Mouse (Mus musculus): ENCODE measurements at regions not wholly inside any gene's neighbourhood (a gene's known extent, or its start where the extent isn't known, plus 50 kb on each side); places are given as distances from the start of the nearest gene placed in this dataset.
A peak's percentile ranks its signal among the peaks of the same experiment; 100 is the strongest.

DNA sequence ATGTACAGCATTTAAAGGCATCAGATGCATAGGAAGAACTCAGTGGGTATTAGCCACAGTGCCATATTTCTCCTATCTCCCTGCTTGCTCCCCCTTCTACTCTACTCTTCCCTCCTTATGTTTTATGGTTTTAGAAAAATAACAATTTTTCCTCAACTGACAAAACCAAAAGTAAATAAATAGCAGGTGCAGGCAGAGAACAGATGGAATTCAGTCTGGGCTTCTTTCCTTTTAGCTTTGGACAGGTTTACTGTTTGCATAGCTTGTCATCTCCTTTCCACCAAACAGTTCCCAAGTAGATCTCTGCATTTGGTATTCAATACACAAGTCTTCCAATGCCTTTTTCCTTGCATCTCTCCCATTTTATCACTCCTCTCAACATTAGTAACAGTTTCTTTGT, 152.5 kb upstream of the Astn2 start:
- H3K4me2 ChIP-seq (replicated peaks; ENCODE audit: low read depth, low read length), result no peak overlapping the region
- H3K9ac ChIP-seq (ENCODE audit: low read depth, low read length), result no peak overlapping the region
- H3K9me3 ChIP-seq (ENCODE audit: control insufficient read depth, low read length), result no peaks in the 10 kb centered on the region
- H3K36me3 ChIP-seq (ENCODE audit: control insufficient read depth, insufficient read depth, low read length), result no peaks in the 10 kb centered on the region
- no peak for ATAC-seq (ENCODE audit: low FRiP score)
- no peaks in the 10 kb centered on the region for H3K4me1 ChIP-seq (replicated peaks; ENCODE audit: control insufficient read depth, insufficient read depth, low read length)
- H3K27me3 ChIP-seq (ENCODE audit: control insufficient read depth, insufficient read depth, low read length), result no peaks in the 10 kb centered on the region
- no peak overlapping the region for H3K4me3 ChIP-seq (ENCODE audit: low read depth, low read length)
- no peak overlapping the region for H3K27ac ChIP-seq (ENCODE audit: low read depth, low read length)
- no peak for DNase-seq (ENCODE audit: low spot score)

DNA sequence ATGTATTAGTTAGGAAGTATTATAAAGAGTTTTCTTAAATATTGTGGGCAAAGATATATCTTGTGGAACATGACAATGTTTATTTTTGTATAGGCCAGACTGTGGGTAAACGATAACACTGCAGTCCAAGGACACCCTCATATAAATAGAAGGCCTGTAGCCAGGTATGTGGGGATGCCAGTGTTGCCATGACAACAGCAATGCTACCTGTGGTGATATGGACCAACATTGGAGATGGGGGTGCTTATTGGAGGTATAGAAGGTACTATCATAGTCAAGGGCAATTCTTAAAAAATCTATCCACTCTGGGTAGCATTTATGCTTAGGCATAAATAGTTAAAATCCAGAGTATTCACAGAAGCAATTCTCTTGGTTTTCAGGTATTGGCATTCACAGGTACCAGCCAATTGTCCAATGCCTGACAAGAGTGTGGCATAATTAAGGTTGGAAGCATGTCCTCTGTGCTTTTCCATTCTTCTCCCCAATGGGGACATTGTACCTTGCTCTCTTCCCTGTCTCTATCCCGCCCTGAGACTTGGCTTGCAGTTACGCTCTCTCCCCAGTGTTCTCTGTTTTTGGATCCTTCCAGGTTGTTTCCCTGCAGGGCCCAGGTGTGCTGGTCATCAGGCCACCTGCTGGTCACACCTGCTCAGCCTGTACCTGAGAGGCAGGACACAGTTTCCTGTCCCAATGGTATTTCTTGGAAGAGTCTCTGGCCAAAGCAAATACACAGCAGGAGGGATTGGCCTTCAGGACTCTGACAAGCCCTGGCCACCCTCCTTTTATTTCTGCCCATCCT, 146.1 kb upstream of the Astn2 start:
- WGBS, result 74% methylated on average over 3 of the region's 3 CpGs
- no peak for DNase-seq (ENCODE audit: low spot score)

DNA sequence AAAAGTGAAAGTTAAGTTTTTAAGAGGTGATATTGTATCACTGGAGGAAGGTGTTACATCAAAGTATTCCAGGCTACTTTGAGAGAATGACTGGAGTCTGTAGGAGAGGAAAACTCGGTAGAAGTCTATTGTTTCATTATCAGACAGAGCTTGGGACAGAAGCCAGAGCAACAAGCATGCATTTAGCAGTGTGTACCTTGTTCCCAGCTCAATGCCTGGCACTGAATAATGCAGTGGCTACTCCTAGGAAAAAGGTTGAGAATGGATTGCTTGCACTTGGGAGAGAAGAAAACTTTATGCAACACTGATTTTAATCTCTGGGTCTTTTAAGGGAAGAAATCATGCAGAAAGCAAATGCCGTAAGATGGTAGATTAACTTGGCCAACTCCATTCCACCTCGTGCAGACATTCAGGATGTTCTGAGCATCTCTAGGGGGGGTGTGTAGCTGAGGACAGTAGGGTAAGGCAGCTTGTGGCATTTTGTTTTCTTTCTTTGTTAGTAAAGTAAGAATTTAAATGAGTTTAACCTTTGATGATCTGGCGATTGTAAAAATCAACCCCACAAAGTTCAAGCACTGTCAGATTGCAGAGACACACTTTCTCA, 138.5 kb upstream of the Astn2 start:
- H3K4me3 ChIP-seq (ENCODE audit: low read depth, low read length), result no peak overlapping the region
- no peaks in the 10 kb centered on the region for H3K27me3 ChIP-seq (ENCODE audit: control insufficient read depth, insufficient read depth, low read length)
- no peaks in the 10 kb centered on the region for H3K36me3 ChIP-seq (ENCODE audit: control insufficient read depth, insufficient read depth, low read length)
- no peak overlapping the region for H3K9ac ChIP-seq (ENCODE audit: low read depth, low read length)
- no peak for ATAC-seq (ENCODE audit: low FRiP score)
- no peaks in the 10 kb centered on the region for H3K4me1 ChIP-seq (replicated peaks; ENCODE audit: control insufficient read depth, insufficient read depth, low read length)
- 64% methylated on average over 4 of the region's 4 CpGs for WGBS
- H3K27ac ChIP-seq (ENCODE audit: low read depth, low read length), result no peak overlapping the region
- H3K4me2 ChIP-seq (replicated peaks; ENCODE audit: low read depth, low read length), result no peak overlapping the region
- no peak for DNase-seq (ENCODE audit: low spot score)
- H3K9me3 ChIP-seq (ENCODE audit: control insufficient read depth, low read length), result no peaks in the 10 kb centered on the region

More for the DNA sequence above, 146.1 kb upstream of the Astn2 start:
- Histone ChIP-seq H3K27me3 (ENCODE audit: control insufficient read depth, insufficient read depth, low read length) (no peaks in the 10 kb centered on the region), H3K4me2 (replicated peaks; ENCODE audit: low read depth, low read length) (no peak overlapping the region), H3K9me3 (ENCODE audit: control insufficient read depth, low read length) (no peaks in the 10 kb centered on the region), H3K9ac (ENCODE audit: low read depth, low read length) (no peak overlapping the region), H3K4me1 (replicated peaks; ENCODE audit: control insufficient read depth, insufficient read depth, low read length) (no peaks in the 10 kb centered on the region), H3K27ac (ENCODE audit: low read depth, low read length) (no peak overlapping the region), H3K4me3 (ENCODE audit: low read depth, low read length) (no peak overlapping the region), H3K36me3 (ENCODE audit: control insufficient read depth, insufficient read depth, low read length) (no peaks in the 10 kb centered on the region)
- ATAC-seq (ENCODE audit: low FRiP score), result no peak

DNA sequence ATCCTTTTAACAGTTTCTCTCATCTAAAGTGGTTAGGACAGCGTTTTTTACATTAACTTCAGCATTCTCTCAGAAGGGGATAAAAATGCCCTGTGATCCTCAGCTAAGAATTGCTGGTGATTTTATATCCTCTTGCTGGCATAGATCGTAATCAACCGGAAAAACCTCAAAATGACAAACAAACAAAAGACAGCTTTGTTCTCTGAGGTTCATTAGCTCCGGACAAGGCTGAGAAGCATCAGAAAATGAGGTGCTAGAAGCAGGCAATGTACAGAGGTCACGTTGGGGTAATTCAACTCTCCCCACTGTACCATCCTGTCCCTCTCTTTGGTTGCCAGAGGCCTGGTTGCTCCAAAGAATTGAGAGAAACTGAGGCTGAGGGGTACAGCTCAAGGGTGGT, 120.0 kb upstream of the Astn2 start:
- DNase-seq (ENCODE audit: low spot score) (no peak), ATAC-seq (ENCODE audit: low FRiP score) (no peak)
- H3K9me3 ChIP-seq (ENCODE audit: control insufficient read depth, low read length), result no peaks in the 10 kb centered on the region
- H3K9ac ChIP-seq (ENCODE audit: low read depth, low read length), result no peak overlapping the region
- no peaks in the 10 kb centered on the region for H3K27me3 ChIP-seq (ENCODE audit: control insufficient read depth, insufficient read depth, low read length)
- H3K27ac ChIP-seq (ENCODE audit: low read depth, low read length), result no peak overlapping the region
- H3K4me2 ChIP-seq (replicated peaks; ENCODE audit: low read depth, low read length), result no peak overlapping the region
- no peaks in the 10 kb centered on the region for H3K4me1 ChIP-seq (replicated peaks; ENCODE audit: control insufficient read depth, insufficient read depth, low read length)
- H3K4me3 ChIP-seq (ENCODE audit: low read depth, low read length), result no peak overlapping the region
- no peaks in the 10 kb centered on the region for H3K36me3 ChIP-seq (ENCODE audit: control insufficient read depth, insufficient read depth, low read length)
- 76% methylated on average over 5 of the region's 5 CpGs for WGBS

DNA sequence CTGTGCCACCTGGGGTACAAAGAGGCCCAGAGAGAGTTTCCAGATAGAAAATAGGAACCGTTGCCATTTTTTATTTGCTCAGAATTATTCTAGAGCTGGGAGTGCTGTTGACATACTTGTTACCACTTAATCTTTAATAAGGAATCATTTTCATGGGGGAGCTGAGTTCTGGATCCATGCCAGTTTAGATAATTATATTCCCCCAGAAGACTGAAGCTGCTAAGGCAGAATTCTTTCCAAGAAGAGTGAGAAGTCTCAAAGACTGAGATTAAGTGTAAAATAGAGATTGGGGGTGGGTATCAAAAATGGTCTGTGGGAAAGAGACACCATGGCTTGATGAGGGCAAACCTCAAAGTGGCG, 119.5 kb upstream of the Astn2 start:
- WGBS, result 85% methylated on average over 2 of the region's 2 CpGs
- ATAC-seq (ENCODE audit: low FRiP score), result no peak

DNA sequence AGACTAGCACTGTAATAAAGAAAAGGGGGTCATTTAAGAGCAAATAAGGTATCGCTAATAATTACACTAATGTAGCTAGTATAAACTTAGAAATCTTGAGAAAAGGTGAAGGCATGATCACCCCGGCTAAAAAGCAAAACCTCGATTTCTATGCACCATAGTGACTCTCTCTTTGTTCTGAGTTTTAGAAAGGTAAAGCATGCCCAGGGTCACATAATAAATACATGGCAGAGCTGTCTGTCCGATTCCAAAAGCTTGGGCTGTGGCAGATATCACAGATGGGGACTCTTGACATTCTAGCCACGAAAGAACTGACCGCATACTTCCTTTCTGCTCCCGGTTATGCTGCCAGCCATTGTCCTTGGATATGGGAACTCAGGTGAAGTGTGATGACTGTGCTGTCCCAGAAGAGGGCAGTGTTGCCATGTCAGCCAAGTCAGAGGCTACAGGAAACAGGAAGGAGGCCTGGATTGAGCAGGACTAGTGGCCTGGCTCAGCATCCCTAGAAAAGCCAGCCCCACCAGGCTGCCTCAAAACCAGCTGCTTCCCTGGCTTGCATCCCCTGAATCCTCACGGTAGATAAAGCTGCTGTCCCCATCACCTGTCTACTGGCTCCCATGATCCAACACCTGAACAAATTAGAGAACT, 119.0 kb upstream of the Astn2 start:
- H3K4me2 ChIP-seq (replicated peaks; ENCODE audit: low read depth, low read length), result no peak overlapping the region
- no peak overlapping the region for H3K27ac ChIP-seq (ENCODE audit: low read depth, low read length)
- H3K36me3 ChIP-seq (ENCODE audit: control insufficient read depth, insufficient read depth, low read length), result no peaks in the 10 kb centered on the region
- H3K4me3 ChIP-seq (ENCODE audit: low read depth, low read length), result no peak overlapping the region
- peak; percentile 84 for ATAC-seq (ENCODE audit: low FRiP score)
- WGBS, result 45% methylated on average over 8 of the region's 8 CpGs
- no peaks in the 10 kb centered on the region for H3K9me3 ChIP-seq (ENCODE audit: control insufficient read depth, low read length)
- no peak overlapping the region for H3K9ac ChIP-seq (ENCODE audit: low read depth, low read length)
- peak; percentile 68 for DNase-seq (ENCODE audit: low spot score)
- no peaks in the 10 kb centered on the region for H3K4me1 ChIP-seq (replicated peaks; ENCODE audit: control insufficient read depth, insufficient read depth, low read length)
- H3K27me3 ChIP-seq (ENCODE audit: control insufficient read depth, insufficient read depth, low read length), result no peaks in the 10 kb centered on the region

More for the DNA sequence above, 119.5 kb upstream of the Astn2 start:
- H3K4me2 ChIP-seq (replicated peaks; ENCODE audit: low read depth, low read length), result no peak overlapping the region
- H3K4me1 ChIP-seq (replicated peaks; ENCODE audit: control insufficient read depth, insufficient read depth, low read length), result no peaks in the 10 kb centered on the region
- H3K36me3 ChIP-seq (ENCODE audit: control insufficient read depth, insufficient read depth, low read length), result no peaks in the 10 kb centered on the region
- no peaks in the 10 kb centered on the region for H3K27me3 ChIP-seq (ENCODE audit: control insufficient read depth, insufficient read depth, low read length)
- H3K9ac ChIP-seq (ENCODE audit: low read depth, low read length), result no peak overlapping the region
- no peak overlapping the region for H3K27ac ChIP-seq (ENCODE audit: low read depth, low read length)
- H3K4me3 ChIP-seq (ENCODE audit: low read depth, low read length), result no peak overlapping the region
- DNase-seq (ENCODE audit: low spot score), result no peak
- no peaks in the 10 kb centered on the region for H3K9me3 ChIP-seq (ENCODE audit: control insufficient read depth, low read length)

DNA sequence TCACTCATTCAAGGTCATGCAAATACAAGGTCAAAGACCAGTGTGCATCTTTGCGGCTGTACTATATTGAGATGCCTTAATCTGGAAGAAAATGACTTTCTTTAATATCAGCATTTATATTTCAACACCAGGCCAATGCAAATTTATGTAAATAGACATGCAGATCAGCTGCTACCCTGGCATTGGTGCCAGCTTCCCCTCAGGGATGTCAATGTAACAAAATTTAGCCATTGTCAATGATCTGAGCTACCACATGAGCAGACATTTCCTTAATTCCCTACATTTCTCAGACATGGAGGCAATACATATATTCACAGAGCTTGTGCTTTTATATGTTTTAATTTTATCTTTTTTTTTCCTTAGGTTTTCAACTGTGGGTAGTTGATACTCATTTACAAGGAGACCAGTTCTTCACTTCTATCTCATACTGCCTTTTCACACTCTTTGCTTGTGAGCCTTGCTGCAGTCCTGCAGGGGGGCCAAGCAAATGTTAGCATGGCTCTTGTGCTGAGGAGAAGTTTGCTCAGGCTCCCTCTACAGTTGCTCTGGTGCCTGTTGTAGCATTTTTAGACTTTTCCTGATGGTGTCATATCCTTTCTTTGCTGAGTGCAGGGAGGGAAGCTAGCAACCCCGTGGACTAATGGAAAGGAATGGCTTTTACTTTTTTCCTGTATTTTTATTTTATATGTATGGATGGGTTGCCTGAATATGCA, 117.8 kb upstream of the Astn2 start:
- Histone ChIP-seq H3K4me2 (replicated peaks; ENCODE audit: low read depth, low read length) (no peak overlapping the region), H3K36me3 (ENCODE audit: control insufficient read depth, insufficient read depth, low read length) (no peaks in the 10 kb centered on the region), H3K4me1 (replicated peaks; ENCODE audit: control insufficient read depth, insufficient read depth, low read length) (no peaks in the 10 kb centered on the region), H3K9me3 (ENCODE audit: control insufficient read depth, low read length) (no peaks in the 10 kb centered on the region), H3K9ac (ENCODE audit: low read depth, low read length) (no peak overlapping the region), H3K4me3 (ENCODE audit: low read depth, low read length) (no peak overlapping the region), H3K27me3 (ENCODE audit: control insufficient read depth, insufficient read depth, low read length) (no peaks in the 10 kb centered on the region), H3K27ac (ENCODE audit: low read depth, low read length) (no peak overlapping the region)
- ATAC-seq (ENCODE audit: low FRiP score), result no peak
- WGBS, result 82% methylated on average over 2 of the region's 2 CpGs
- DNase-seq (ENCODE audit: low spot score), result no peak

DNA sequence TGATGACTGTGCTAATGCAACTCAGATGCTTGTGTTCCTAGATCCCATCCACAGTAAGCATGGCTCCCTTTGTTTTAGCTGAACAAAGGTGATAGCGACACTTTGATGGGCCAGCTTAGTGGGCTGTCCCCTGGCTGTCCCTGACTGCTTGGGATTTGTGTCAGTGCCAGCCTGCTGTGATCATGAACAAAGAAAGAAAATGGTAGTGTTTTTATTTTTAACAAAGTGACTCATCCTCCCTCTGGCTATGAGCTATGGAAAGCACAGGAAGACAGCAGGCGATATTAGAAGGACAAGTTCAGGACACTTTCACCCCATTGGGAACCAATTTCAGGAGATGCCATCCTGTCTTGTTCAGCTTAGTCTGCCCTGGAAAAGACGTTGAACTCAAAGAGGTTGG, 116.4 kb upstream of the Astn2 start:
- 65% methylated on average over 3 of the region's 3 CpGs for WGBS

More for the DNA sequence above, 116.4 kb upstream of the Astn2 start:
- H3K27me3 ChIP-seq (ENCODE audit: control insufficient read depth, insufficient read depth, low read length), result no peaks in the 10 kb centered on the region
- H3K27ac ChIP-seq (ENCODE audit: low read depth, low read length), result no peak overlapping the region
- H3K4me1 ChIP-seq (replicated peaks; ENCODE audit: control insufficient read depth, insufficient read depth, low read length), result no peaks in the 10 kb centered on the region
- no peak overlapping the region for H3K4me2 ChIP-seq (replicated peaks; ENCODE audit: low read depth, low read length)
- H3K36me3 ChIP-seq (ENCODE audit: control insufficient read depth, insufficient read depth, low read length), result no peaks in the 10 kb centered on the region
- no peak overlapping the region for H3K9ac ChIP-seq (ENCODE audit: low read depth, low read length)
- no peaks in the 10 kb centered on the region for H3K9me3 ChIP-seq (ENCODE audit: control insufficient read depth, low read length)
- H3K4me3 ChIP-seq (ENCODE audit: low read depth, low read length), result no peak overlapping the region
- DNase-seq (ENCODE audit: low spot score), result no peak
- no peak for ATAC-seq (ENCODE audit: low FRiP score)
